In genomic region chr13:3525611-3526051, GRCm38 (mm10) we compare ENCODE assay signal across 11 mouse cellular contexts. TPM values are rescaled to one million over a fixed set of nuclear protein-coding genes. Genes with fewer than 3 reads are reported as not detected.
DNase-seq lines count a peak whose midpoint lies in the region; ATAC-seq and TF ChIP-seq lines count a peak whose summit lies in the region.
"Had no signal": no experiment of that assay in that cellular context is flagged by ENCODE, and none has a peak within 500 bp of the region (broad histone marks: within the 10 kb centered on the region; RNA-seq: fewer than 3 reads in every experiment).

No protein-coding gene starts in this region.

- TF ChIP-seq CTCF in liver, postnatal 0 days (IDR thresholded peaks at IDR 0.05; ENCODE audit: low read depth) = no peak
- TF ChIP-seq CTCF in small intestine, adult 2 months (IDR thresholded peaks at IDR 0.05; ENCODE audit: extremely low read depth, insufficient read length, insufficient replicate concordance, low read depth, low read length) = no peak

- WGBS in liver, postnatal 0 days (ENCODE audit: insufficient replicate concordance) = 49% methylated on average over 4 of the region's 4 CpGs
- WGBS in liver, embryonic 11.5 days = 70% methylated on average over 4 of the region's 4 CpGs
- WGBS in intestine, embryonic 16.5 days = 49% methylated on average over 4 of the region's 4 CpGs
- WGBS in small intestine, adult 2 months = 15% methylated on average over 4 of the region's 4 CpGs

- H3K4me2 ChIP-seq in liver, postnatal 0 days (ENCODE audit: low read depth, low read length) = no peak overlapping the region
- H3K4me2 ChIP-seq in liver, embryonic 11.5 days = no peak overlapping the region
- no peak overlapping the region for H3K4me2 ChIP-seq in intestine, embryonic 16.5 days (ENCODE audit: low read depth, low read length)
- H3K4me2 ChIP-seq: embryonic facial prominence, embryonic 13.5 days; lung, embryonic 14.5 days had no signal

- no peak for TF ChIP-seq POLR2A in small intestine, adult 2 months (IDR thresholded peaks at IDR 0.05; ENCODE audit: low read depth, low read length)

- TF ChIP-seq EP300 in liver, postnatal 0 days (IDR thresholded peaks at IDR 0.05; ENCODE audit: low read depth) = no peak

- H3K9me3 ChIP-seq in liver, postnatal 0 days (ENCODE audit: low read length) = no peaks in the 10 kb centered on the region
- H3K9me3 ChIP-seq in liver, embryonic 11.5 days (ENCODE audit: control insufficient read depth, low read length) = no peaks in the 10 kb centered on the region
- no peaks in the 10 kb centered on the region for H3K9me3 ChIP-seq in intestine, embryonic 16.5 days (ENCODE audit: control insufficient read depth, low read length)
- H3K9me3 ChIP-seq: embryonic facial prominence, embryonic 13.5 days; limb, embryonic 10.5 days had no signal

- no peak overlapping the region for H3K9ac ChIP-seq in liver, postnatal 0 days (replicated peaks)
- no peak overlapping the region for H3K9ac ChIP-seq in liver, embryonic 11.5 days (ENCODE audit: low read depth, low read length)
- no peak overlapping the region for H3K9ac ChIP-seq in intestine, embryonic 16.5 days (ENCODE audit: low read depth, low read length)
- H3K9ac ChIP-seq: embryonic facial prominence, embryonic 13.5 days; lung, embryonic 14.5 days had no signal

- no peaks in the 10 kb centered on the region for H3K36me3 ChIP-seq in liver, postnatal 0 days (replicated peaks; ENCODE audit: insufficient read depth, low read length)
- no peaks in the 10 kb centered on the region for H3K36me3 ChIP-seq in liver, embryonic 11.5 days (ENCODE audit: control insufficient read depth, insufficient read depth, low read length)
- no peaks in the 10 kb centered on the region for H3K36me3 ChIP-seq in intestine, embryonic 16.5 days (ENCODE audit: control insufficient read depth, insufficient read depth, low read length)
- H3K36me3 ChIP-seq in small intestine, adult 2 months (ENCODE audit: control insufficient read depth, insufficient read depth, low read length) = no peaks in the 10 kb centered on the region
- H3K36me3 ChIP-seq: embryonic facial prominence, embryonic 13.5 days; limb, embryonic 10.5 days had no signal

- no peak for DNase-seq in liver, postnatal 0 days
- DNase-seq in liver, embryonic 11.5 days (ENCODE audit: low spot score) = no peak
- no peak for DNase-seq in left cerebral cortex, postnatal 10 days (ENCODE audit: extremely low spot score in 1 of 2, low spot score in 2 of 2)
- DNase-seq in retina, postnatal 1 day = no peak
- DNase-seq: heart, postnatal 36 days; lung, embryonic 14.5 days had no signal

- ATAC-seq in liver, postnatal 0 days = peak; percentile 35
- ATAC-seq in liver, embryonic 11.5 days (replicated peaks; ENCODE audit: low FRiP score) = no peak
- ATAC-seq in intestine, embryonic 16.5 days = peak; percentile 77

- H3K4me1 ChIP-seq in liver, postnatal 0 days (ENCODE audit: insufficient read depth) = 0 out of 2 replicates have a peak, but pooled peaks cover 3% of the 10 kb centered on the region
- H3K4me1 ChIP-seq in liver, embryonic 11.5 days (replicated peaks; ENCODE audit: control insufficient read depth, insufficient read depth, low read length) = no peaks in the 10 kb centered on the region
- no peaks in the 10 kb centered on the region for H3K4me1 ChIP-seq in brown adipose tissue, adult 24 weeks (ENCODE audit: control insufficient read depth, insufficient read depth, insufficient read length, low read length)
- no peaks in the 10 kb centered on the region for H3K4me1 ChIP-seq in intestine, embryonic 16.5 days (ENCODE audit: control insufficient read depth, insufficient read depth, low read length)
- peaks cover 11% of the 10 kb centered on the region; the same call in 1 of the 2 replicates for H3K4me1 ChIP-seq in small intestine, adult 2 months (ENCODE audit: control insufficient read depth, insufficient read depth, insufficient read length, low read length)
- H3K4me1 ChIP-seq: embryonic facial prominence, embryonic 13.5 days; limb, embryonic 10.5 days had no signal

- intact Hi-C loops in left cerebral cortex, postnatal 10 days (cut with DNase I) = no loop called here

- H3K4me3 ChIP-seq in liver, postnatal 0 days (ENCODE audit: low read depth, low read length) = no peak overlapping the region
- no peak overlapping the region for H3K4me3 ChIP-seq in liver, embryonic 11.5 days (ENCODE audit: low read depth, low read length)
- H3K4me3 ChIP-seq in brown adipose tissue, adult 24 weeks (ENCODE audit: insufficient read depth, low read depth, low read length) = no peak overlapping the region
- H3K4me3 ChIP-seq in intestine, embryonic 16.5 days (ENCODE audit: low read length) = no peak overlapping the region
- H3K4me3 ChIP-seq in small intestine, adult 2 months (ENCODE audit: low read depth, low read length) = no peak overlapping the region
- H3K4me3 ChIP-seq: embryonic facial prominence, embryonic 13.5 days; limb, embryonic 10.5 days had no signal

- no peaks in the 10 kb centered on the region for H3K27me3 ChIP-seq in liver, postnatal 0 days (ENCODE audit: insufficient read depth, low read length)
- H3K27me3 ChIP-seq in liver, embryonic 11.5 days (replicated peaks; ENCODE audit: control insufficient read depth, insufficient read depth, low read length) = no peaks in the 10 kb centered on the region
- no peaks in the 10 kb centered on the region for H3K27me3 ChIP-seq in intestine, embryonic 16.5 days (replicated peaks; ENCODE audit: control insufficient read depth, insufficient read depth, low read length)
- no peaks in the 10 kb centered on the region for H3K27me3 ChIP-seq in small intestine, adult 2 months (ENCODE audit: control insufficient read depth, insufficient read depth, low read length)
- H3K27me3 ChIP-seq: embryonic facial prominence, embryonic 13.5 days had no signal

- H3K27ac ChIP-seq in liver, postnatal 0 days (ENCODE audit: low read depth) = peak overlapping the region; percentile 75
- H3K27ac ChIP-seq in liver, embryonic 11.5 days (ENCODE audit: low read depth, low read length) = no peak overlapping the region
- peak overlapping the region; percentile 41 for H3K27ac ChIP-seq in brown adipose tissue, adult 24 weeks (replicated peaks; ENCODE audit: low read depth, low read length)
- no peak overlapping the region for H3K27ac ChIP-seq in intestine, embryonic 16.5 days (ENCODE audit: low read length)
- peak overlapping the region; percentile 89 for H3K27ac ChIP-seq in small intestine, adult 2 months (ENCODE audit: insufficient read depth, low read depth, low read length)
- H3K27ac ChIP-seq: embryonic facial prominence, embryonic 13.5 days; limb, embryonic 10.5 days had no signal

RNA-seq across cellular contexts. Expression of gene Gdi2, which starts 12.2 kb away (rescaled TPM):
- polyA plus RNA-seq in liver, postnatal 0 days (2015; fragmentation: Nextera tagmentation; extraction: Ambion mirVana) = 189 and 191 TPM in 2 replicates
- polyA plus RNA-seq in liver, embryonic 11.5 days (2014; fragmentation: Nextera tagmentation; extraction: Ambion mirVana) = 354 and 364 TPM in 2 replicates
- 287 and 477 TPM in 2 replicates for polyA plus RNA-seq in brown adipose tissue, adult 24 weeks (2012; ENCODE audit: insufficient read depth, insufficient read length, missing spikeins)
- polyA plus RNA-seq in intestine, embryonic 16.5 days (2015; fragmentation: Nextera tagmentation; extraction: Ambion mirVana) = 446 and 447 TPM in 2 replicates
- polyA plus RNA-seq in small intestine, adult 2 months (2012; rRNA removed) = 69.7 and 115 TPM in 2 replicates
- 100 to 1,000 TPM; 344 to 350 TPM for total RNA-seq in left cerebral cortex, postnatal 10 days (2021)

Comparison
In these comparisons a context has a peak if more than half of its experiments do, and no peak if none do; other contexts are left out.
1. H3K27ac ChIP-seq: peak in liver, postnatal 0 days (single experiment), brown adipose tissue, adult 24 weeks (single experiment) and small intestine, adult 2 months (single experiment); none in liver, embryonic 11.5 days (single experiment) and intestine, embryonic 16.5 days (single experiment).